Mouse (Mus musculus) heart, adult 2 months (tissue): ENCODE results near the gene Pigf.
A peak's percentile ranks its signal among the peaks of the same experiment; 100 is the strongest.

ENCODE experiments used
- CTCF ChIP-seq: fragments of 200-600 bp; IDR thresholded peaks from 2 replicates; pipeline ENCODE4 v1.8.1; 2022; ENCODE audit warnings: antibody characterized with exemption, mild to moderate bottlenecking, moderate library complexity
- EP300 ChIP-seq: fragments of 200-500 bp; IDR thresholded peaks from 2 replicates; pipeline ENCODE4 v1.6.1; 2011; ENCODE audit warnings: low read depth, low read length, control low read depth; ENCODE audit not compliant: insufficient read depth

GRCm38 (mm10) chr17:86961301-86961841 is 63.8 kb downstream of the Pigf start:
- no peak for TF ChIP-seq CTCF
- peak; percentile 38; the same call in 1 of the 2 replicates for TF ChIP-seq EP300
